Comparison of ENCODE assay signal across 22 mouse cellular contexts in genomic region chr11:121038366-121039240, GRCm38 (mm10). TPM values are rescaled to one million over a fixed set of nuclear protein-coding genes. Genes with fewer than 3 reads are reported as not detected.
A peak's percentile ranks its signal among the peaks of the same experiment; 100 is the strongest.
DNase-seq lines count a peak whose midpoint lies in the region; ATAC-seq and TF ChIP-seq lines count a peak whose summit lies in the region.
"Had no signal": no experiment of that assay in that cellular context is flagged by ENCODE, and none has a peak within 500 bp of the region (broad histone marks: within the 10 kb centered on the region; RNA-seq: fewer than 3 reads in every experiment).

No protein-coding gene starts in this region.

- H3K4me2 ChIP-seq in midbrain, embryonic 14.5 days (ENCODE audit: low read length) = no peak overlapping the region
- H3K4me2 ChIP-seq in liver, postnatal 0 days (ENCODE audit: low read depth, low read length) = no peak overlapping the region
- H3K4me2 ChIP-seq: neural tube, embryonic 13.5 days; stomach, embryonic 15.5 days had no signal

- TF ChIP-seq CTCF in left cerebral cortex, adult 2 months (IDR thresholded peaks at IDR 0.05) = no peak
- TF ChIP-seq CTCF in bone marrow, adult 2 months (IDR thresholded peaks at IDR 0.05; ENCODE audit: control insufficient read depth, insufficient read depth, low read length) = no peak
- TF ChIP-seq CTCF in liver, postnatal 0 days (IDR thresholded peaks at IDR 0.05; ENCODE audit: low read depth) = no peak

- no peak overlapping the region for H3K4me3 ChIP-seq in left cerebral cortex, adult 2 months
- H3K4me3 ChIP-seq in bone marrow, adult 2 months (replicated peaks; ENCODE audit: control insufficient read depth, low read depth, low read length) = peak overlapping the region; percentile 42
- H3K4me3 ChIP-seq in midbrain, embryonic 14.5 days (replicated peaks; ENCODE audit: low read depth, low read length) = no peak overlapping the region
- H3K4me3 ChIP-seq in liver, postnatal 0 days (ENCODE audit: low read depth, low read length) = no peak overlapping the region
- H3K4me3 ChIP-seq: embryonic facial prominence, embryonic 10.5 days; neural tube, embryonic 13.5 days; stomach, embryonic 15.5 days had no signal

- H3K9me3 ChIP-seq in midbrain, embryonic 14.5 days (ENCODE audit: control insufficient read depth, low read length) = no peaks in the 10 kb centered on the region
- no peaks in the 10 kb centered on the region for H3K9me3 ChIP-seq in liver, postnatal 0 days (ENCODE audit: low read length)
- H3K9me3 ChIP-seq: embryonic facial prominence, embryonic 10.5 days; neural tube, embryonic 13.5 days; stomach, embryonic 15.5 days had no signal

- no peaks in the 10 kb centered on the region for H3K27me3 ChIP-seq in midbrain, embryonic 14.5 days (ENCODE audit: control insufficient read depth, insufficient read depth, low read length)
- H3K27me3 ChIP-seq in liver, postnatal 0 days (ENCODE audit: insufficient read depth, low read length) = no peaks in the 10 kb centered on the region
- H3K27me3 ChIP-seq: neural tube, embryonic 13.5 days; stomach, embryonic 15.5 days had no signal

- H3K4me1 ChIP-seq in bone marrow, adult 2 months (ENCODE audit: control insufficient read depth, insufficient read depth, low read length) = no peaks in the 10 kb centered on the region; the same call in 1 of the 2 replicates
- H3K4me1 ChIP-seq in midbrain, embryonic 14.5 days (ENCODE audit: control insufficient read depth, insufficient read depth, low read length) = no peaks in the 10 kb centered on the region
- no peaks in the 10 kb centered on the region for H3K4me1 ChIP-seq in liver, postnatal 0 days (ENCODE audit: insufficient read depth)
- H3K4me1 ChIP-seq: neural tube, embryonic 13.5 days; stomach, embryonic 15.5 days had no signal

- 59% methylated on average over 11 of the region's 11 CpGs for WGBS in bone marrow, adult 2 months
- 91% methylated on average over 11 of the region's 11 CpGs for WGBS in midbrain, embryonic 14.5 days
- WGBS in liver, postnatal 0 days (ENCODE audit: insufficient replicate concordance) = 80% methylated on average over 11 of the region's 11 CpGs

- TF ChIP-seq EP300 in liver, postnatal 0 days (IDR thresholded peaks at IDR 0.05; ENCODE audit: low read depth) = no peak

- ATAC-seq in megakaryocyte, adult 5-6 weeks (ENCODE audit: poor library complexity, severe bottlenecking) = peak; percentile 28; the same call in 1 of the 2 replicates
- no peak for ATAC-seq in midbrain, embryonic 14.5 days (ENCODE audit: low FRiP score, low TSS enrichment)
- ATAC-seq in liver, postnatal 0 days = no peak

- TF ChIP-seq POLR2A in bone marrow, adult 2 months (IDR thresholded peaks at IDR 0.05; ENCODE audit: borderline replicate concordance, control insufficient read depth, low read depth, low read length) = no peak

- intact Hi-C loops in left cerebral cortex, adult 2 months (cut with DNase I) = loop anchor here (2.0 kb wide), 1 partner anchor 14 kb away; no protein-coding TSS in a partner anchor

- H3K9ac ChIP-seq in midbrain, embryonic 14.5 days (replicated peaks; ENCODE audit: low read length) = no peak overlapping the region
- H3K9ac ChIP-seq in liver, postnatal 0 days (replicated peaks) = no peak overlapping the region
- H3K9ac ChIP-seq: neural tube, embryonic 13.5 days; stomach, embryonic 15.5 days had no signal

- DNase-seq in left cerebral cortex, adult 2 months (ENCODE audit: extremely low spot score in 1 of 2, low spot score in 2 of 2) = no peak
- no peak for DNase-seq in left cerebral cortex, adult 11 months (ENCODE audit: low spot score)
- DNase-seq in CD4-positive helper T cell, adult 2 months (ENCODE audit: low read depth, low spot score) = peak; percentile 71
- DNase-seq in midbrain, embryonic 14.5 days = no peak
- DNase-seq in cerebellum, postnatal 14 days = no peak
- DNase-seq in liver, postnatal 0 days = no peak
- DNase-seq: cerebellum, adult 8-10 months; heart, adult 18-20 months; lung, adult 18-20 months had no signal

- peak overlapping the region; percentile 69 for H3K27ac ChIP-seq in left cerebral cortex, adult 2 months
- H3K27ac ChIP-seq in bone marrow, adult 2 months (ENCODE audit: control insufficient read depth, insufficient read depth, low read depth, low read length, poor library complexity) = peak overlapping the region; percentile 56
- H3K27ac ChIP-seq in midbrain, embryonic 14.5 days (replicated peaks; ENCODE audit: low read depth, low read length) = no peak overlapping the region
- no peak overlapping the region for H3K27ac ChIP-seq in liver, postnatal 0 days (ENCODE audit: low read depth)
- H3K27ac ChIP-seq: embryonic facial prominence, embryonic 10.5 days; kidney, postnatal 0 days; macrophage; neural tube, embryonic 13.5 days; stomach, embryonic 15.5 days had no signal

- no peaks in the 10 kb centered on the region for H3K36me3 ChIP-seq in midbrain, embryonic 14.5 days (ENCODE audit: control insufficient read depth, insufficient read depth, low read length)
- H3K36me3 ChIP-seq in liver, postnatal 0 days (replicated peaks; ENCODE audit: insufficient read depth, low read length) = no peaks in the 10 kb centered on the region
- H3K36me3 ChIP-seq: embryonic facial prominence, embryonic 10.5 days; neural tube, embryonic 13.5 days; stomach, embryonic 15.5 days had no signal

RNA-seq across cellular contexts. Expression of gene Cd7, which starts 0.6 kb away (rescaled TPM):
- 1 to 10 TPM; 2.2 to 3.0 TPM for total RNA-seq in left cerebral cortex, adult 2 months (2021)
- polyA plus RNA-seq in bone marrow, adult 2 months (2011; ENCODE audit: insufficient read depth, insufficient read length, low replicate concordance, missing spikeins) = 1.7 and 3.6 TPM in 2 replicates
- 52.3 and 53.9 TPM in 2 replicates for total RNA-seq in megakaryocyte, adult 5-6 weeks (2015)
- 14.8 and 17.3 TPM in 2 replicates for total RNA-seq in megakaryocyte, adult 5-6 weeks (2017)
- polyA plus RNA-seq in midbrain, embryonic 14.5 days (2014; fragmentation: Nextera tagmentation; extraction: Ambion mirVana) = not detected in 2 replicates
- 3.2 and 3.3 TPM in 2 replicates for polyA plus RNA-seq in liver, postnatal 0 days (2015; fragmentation: Nextera tagmentation; extraction: Ambion mirVana)
- total RNA-seq: layer of hippocampus, postnatal 10 days; midbrain, postnatal 0 days had no signal
- polyA plus RNA-seq: C2C12; embryonic facial prominence, embryonic 10.5 days; midbrain, postnatal 0 days had no signal

RNA-seq across cellular contexts. Expression of gene Sectm1b, which starts 24.8 kb away (rescaled TPM):
- total RNA-seq in left cerebral cortex, adult 2 months (2021) = not detected
- not detected in 2 replicates for polyA plus RNA-seq in bone marrow, adult 2 months (2011; ENCODE audit: insufficient read depth, insufficient read length, low replicate concordance, missing spikeins)
- total RNA-seq in megakaryocyte, adult 5-6 weeks (2015) = not detected in 2 replicates
- total RNA-seq in megakaryocyte, adult 5-6 weeks (2017) = not detected in 2 replicates
- polyA plus RNA-seq in midbrain, embryonic 14.5 days (2014; fragmentation: Nextera tagmentation; extraction: Ambion mirVana) = not detected in 2 replicates
- 0.05 and 0.23 TPM in 2 replicates for polyA plus RNA-seq in liver, postnatal 0 days (2015; fragmentation: Nextera tagmentation; extraction: Ambion mirVana)
- total RNA-seq: heart, adult 18-20 months; heart, postnatal 25 days; layer of hippocampus, postnatal 10 days; midbrain, postnatal 0 days had no signal
- polyA plus RNA-seq: C2C12; embryonic facial prominence, embryonic 10.5 days; frontal cortex, adult 2 months; limb, embryonic 14.5 days; macrophage; midbrain, postnatal 0 days; neural tube, embryonic 13.5 days had no signal

RNA-seq across cellular contexts. Expression of gene Sectm1a, which starts 42.4 kb away (rescaled TPM):
- total RNA-seq in left cerebral cortex, adult 2 months (2021) = not detected
- polyA plus RNA-seq in bone marrow, adult 2 months (2011; ENCODE audit: insufficient read depth, insufficient read length, low replicate concordance, missing spikeins) = not detected in 2 replicates
- 0.46 TPM in 1 of 2 replicates, not detected in the other for total RNA-seq in megakaryocyte, adult 5-6 weeks (2015)
- total RNA-seq in megakaryocyte, adult 5-6 weeks (2017) = 0.88 TPM in 1 of 2 replicates, not detected in the other
- not detected in 2 replicates for polyA plus RNA-seq in midbrain, embryonic 14.5 days (2014; fragmentation: Nextera tagmentation; extraction: Ambion mirVana)
- polyA plus RNA-seq in liver, postnatal 0 days (2015; fragmentation: Nextera tagmentation; extraction: Ambion mirVana) = 1.7 and 2.0 TPM in 2 replicates
- total RNA-seq: heart, postnatal 25 days; layer of hippocampus, postnatal 10 days; midbrain, postnatal 0 days had no signal
- polyA plus RNA-seq: C2C12; embryonic facial prominence, embryonic 10.5 days; frontal cortex, adult 2 months; macrophage; midbrain, postnatal 0 days; neural tube, embryonic 13.5 days had no signal

RNA-seq across cellular contexts. Expression of gene Csnk1d, which starts 47.5 kb away (rescaled TPM):
- total RNA-seq in left cerebral cortex, adult 2 months (2021) = 100 to 1,000 TPM; 126 to 132 TPM
- polyA plus RNA-seq in bone marrow, adult 2 months (2011; ENCODE audit: insufficient read depth, insufficient read length, low replicate concordance, missing spikeins) = 35.6 and 58.3 TPM in 2 replicates
- total RNA-seq in megakaryocyte, adult 5-6 weeks (2015) = 56.0 and 64.8 TPM in 2 replicates
- total RNA-seq in megakaryocyte, adult 5-6 weeks (2017) = 67.8 and 69.7 TPM in 2 replicates
- polyA plus RNA-seq in midbrain, embryonic 14.5 days (2014; fragmentation: Nextera tagmentation; extraction: Ambion mirVana) = 81.5 and 85.8 TPM in 2 replicates
- polyA plus RNA-seq in liver, postnatal 0 days (2015; fragmentation: Nextera tagmentation; extraction: Ambion mirVana) = 29.9 and 30.0 TPM in 2 replicates

Comparison
In these comparisons a context has a peak if more than half of its experiments do, and no peak if none do; other contexts are left out.
1. H3K27ac ChIP-seq: peak in left cerebral cortex, adult 2 months (single experiment) and bone marrow, adult 2 months (single experiment); none in midbrain, embryonic 14.5 days (single experiment) and liver, postnatal 0 days (single experiment).